Mouse (Mus musculus): ENCODE data around the gene Ahnak. TPM values are rescaled to one million over a fixed set of nuclear protein-coding genes. Genes with fewer than 3 reads are reported as not detected.
A peak's percentile ranks its signal among the peaks of the same experiment; 100 is the strongest.

Ahnak gene
- polyA plus RNA-seq, 1 experiment from 2014 or later = 12.2 TPM

- Histone ChIP-seq H3K4me2 (replicated peaks) (no peak overlapping the region), H3K4me3 (no peak overlapping the region), H3K27ac (replicated peaks) (no peak overlapping the region), H3K36me3 (peaks cover 98% of the 10 kb centered on the region), H3K9me3 (no peaks in the 10 kb centered on the region), H3K9ac (replicated peaks) (no peak overlapping the region), H3K4me1 (no peaks in the 10 kb centered on the region), H3K27me3 (no peaks in the 10 kb centered on the region)
- 96% methylated on average over 1 of the region's 1 CpGs for WGBS
- no peak for ATAC-seq (ENCODE audit: low FRiP score, low read depth)
Measured at GRCm38 (mm10) chr19:8974638-8975037, 14.4 kb upstream of the Ahnak start.

- no peak overlapping the region for H3K4me3 ChIP-seq
- H3K27me3 ChIP-seq = no peaks in the 10 kb centered on the region
- peaks cover 97% of the 10 kb centered on the region for H3K36me3 ChIP-seq
- no peak overlapping the region for H3K27ac ChIP-seq (replicated peaks)
- H3K9me3 ChIP-seq = no peaks in the 10 kb centered on the region
- no peak for ATAC-seq (ENCODE audit: low FRiP score, low read depth)
- H3K9ac ChIP-seq (replicated peaks) = no peak overlapping the region
- H3K4me2 ChIP-seq (replicated peaks) = no peak overlapping the region
- 97% methylated on average over 2 of the region's 2 CpGs for WGBS
- no peaks in the 10 kb centered on the region for H3K4me1 ChIP-seq
Measured at GRCm38 (mm10) chr19:8975491-8975890, 13.6 kb upstream of the Ahnak start.

GRCm38 (mm10) chr19:8976535-8976934 is 12.5 kb upstream of the Ahnak start:
- WGBS = 52% methylated on average over 3 of the region's 3 CpGs
- ATAC-seq (ENCODE audit: low FRiP score, low read depth) = peak; percentile 67; the same call in 1 of the 2 replicates
- H3K27me3 ChIP-seq = no peaks in the 10 kb centered on the region

GRCm38 (mm10) chr19:8980771-8981170 is 8.3 kb upstream of the Ahnak start:
- Histone ChIP-seq H3K9ac (replicated peaks) (no peak overlapping the region), H3K4me1 (peaks cover 33% of the 10 kb centered on the region), H3K4me3 (no peak overlapping the region), H3K9me3 (no peaks in the 10 kb centered on the region), H3K4me2 (replicated peaks) (no peak overlapping the region), H3K27me3 (peaks cover 2% of the 10 kb centered on the region; the same call in 1 of the 2 replicates), H3K36me3 (peaks cover 48% of the 10 kb centered on the region), H3K27ac (replicated peaks) (no peak overlapping the region)
- WGBS = 54% methylated on average over 5 of the region's 5 CpGs
- no peak for ATAC-seq (ENCODE audit: low FRiP score, low read depth)

More at GRCm38 (mm10) chr19:8976535-8976934, 12.5 kb upstream of the Ahnak start:
- Histone ChIP-seq H3K9me3 (no peaks in the 10 kb centered on the region), H3K9ac (replicated peaks) (no peak overlapping the region), H3K4me1 (0 out of 2 replicates have a peak, but pooled peaks cover 3% of the 10 kb centered on the region), H3K27ac (replicated peaks) (no peak overlapping the region), H3K4me3 (no peak overlapping the region), H3K4me2 (replicated peaks) (no peak overlapping the region), H3K36me3 (peaks cover 90% of the 10 kb centered on the region)

GRCm38 (mm10) chr19:8981450-8982168 is 7.5 kb upstream of the Ahnak start:
- no peak for ATAC-seq (ENCODE audit: low FRiP score, low read depth)
- Histone ChIP-seq H3K4me1 (peaks cover 33% of the 10 kb centered on the region), H3K9me3 (no peaks in the 10 kb centered on the region), H3K4me2 (replicated peaks) (no peak overlapping the region), H3K36me3 (peaks cover 40% of the 10 kb centered on the region), H3K27ac (replicated peaks) (no peak overlapping the region), H3K9ac (replicated peaks) (no peak overlapping the region), H3K27me3 (peaks cover 5% of the 10 kb centered on the region; the same call in 1 of the 2 replicates), H3K4me3 (no peak overlapping the region)
- WGBS = 81% methylated on average over 2 of the region's 2 CpGs

GRCm38 (mm10) chr19:8982303-8983149 is 6.6 kb upstream of the Ahnak start:
- WGBS = 58% methylated on average over 5 of the region's 5 CpGs
- Histone ChIP-seq H3K36me3 (peaks cover 31% of the 10 kb centered on the region), H3K4me1 (peaks cover 33% of the 10 kb centered on the region), H3K9me3 (no peaks in the 10 kb centered on the region), H3K9ac (replicated peaks) (no peak overlapping the region), H3K4me3 (no peak overlapping the region), H3K27me3 (peaks cover 6% of the 10 kb centered on the region), H3K27ac (replicated peaks) (no peak overlapping the region), H3K4me2 (replicated peaks) (no peak overlapping the region)
- ATAC-seq (ENCODE audit: low FRiP score, low read depth) = no peak

- WGBS = 53% methylated on average over 4 of the region's 4 CpGs
- no peak for ATAC-seq (ENCODE audit: low FRiP score, low read depth)
- peaks cover 24% of the 10 kb centered on the region for H3K36me3 ChIP-seq
- no peak overlapping the region for H3K4me3 ChIP-seq
- H3K27ac ChIP-seq (replicated peaks) = peak overlapping the region; percentile 52; the same call in 1 of the 2 replicates
- no peaks in the 10 kb centered on the region for H3K9me3 ChIP-seq
- no peak overlapping the region for H3K9ac ChIP-seq (replicated peaks)
- H3K4me1 ChIP-seq = peaks cover 33% of the 10 kb centered on the region
- no peak overlapping the region for H3K4me2 ChIP-seq (replicated peaks)
- H3K27me3 ChIP-seq = peaks cover 12% of the 10 kb centered on the region
Measured at GRCm38 (mm10) chr19:8983150-8983650, 5.9 kb upstream of the Ahnak start.

GRCm38 (mm10) chr19:8984255-8984868 is 4.7 kb upstream of the Ahnak start:
- Histone ChIP-seq H3K4me3 (no peak overlapping the region), H3K27me3 (peaks cover 24% of the 10 kb centered on the region), H3K36me3 (peaks cover 13% of the 10 kb centered on the region), H3K4me2 (replicated peaks) (peak overlapping the region; percentile 42), H3K27ac (replicated peaks) (peak overlapping the region; percentile 68), H3K9ac (replicated peaks) (0 out of 2 replicates have a peak overlapping the region, but pooled peaks have one; percentile 34), H3K4me1 (peaks cover 42% of the 10 kb centered on the region), H3K9me3 (no peaks in the 10 kb centered on the region)
- WGBS = 3% methylated on average over 7 of the region's 7 CpGs
- peak; percentile 88 for ATAC-seq (ENCODE audit: low FRiP score, low read depth)

GRCm38 (mm10) chr19:8985891-8986290 is 3.2 kb upstream of the Ahnak start:
- H3K9ac ChIP-seq (replicated peaks) = no peak overlapping the region
- H3K27me3 ChIP-seq = peaks cover 39% of the 10 kb centered on the region
- H3K36me3 ChIP-seq = 0 out of 2 replicates have a peak, but pooled peaks cover 3% of the 10 kb centered on the region
- ATAC-seq (ENCODE audit: low FRiP score, low read depth) = no peak
- no peak overlapping the region for H3K4me3 ChIP-seq
- WGBS = 77% methylated on average over 5 of the region's 5 CpGs
- no peak overlapping the region for H3K27ac ChIP-seq (replicated peaks)
- H3K9me3 ChIP-seq = no peaks in the 10 kb centered on the region
- H3K4me1 ChIP-seq = peaks cover 58% of the 10 kb centered on the region
- H3K4me2 ChIP-seq (replicated peaks) = no peak overlapping the region

- Histone ChIP-seq H3K4me3 (no peak overlapping the region), H3K27me3 (peaks cover 50% of the 10 kb centered on the region), H3K36me3 (no peaks in the 10 kb centered on the region), H3K4me2 (replicated peaks) (no peak overlapping the region), H3K4me1 (peaks cover 54% of the 10 kb centered on the region), H3K9ac (replicated peaks) (no peak overlapping the region), H3K27ac (replicated peaks) (no peak overlapping the region), H3K9me3 (no peaks in the 10 kb centered on the region)
- ATAC-seq (ENCODE audit: low FRiP score, low read depth) = no peak
- 56% methylated on average over 2 of the region's 2 CpGs for WGBS
Measured at GRCm38 (mm10) chr19:8987816-8988215, 1.3 kb upstream of the Ahnak start.

- Histone ChIP-seq H3K27ac (replicated peaks) (no peak overlapping the region), H3K36me3 (no peaks in the 10 kb centered on the region), H3K9ac (replicated peaks) (no peak overlapping the region), H3K4me3 (peak overlapping the region; percentile 53), H3K9me3 (no peaks in the 10 kb centered on the region), H3K4me1 (peaks cover 47% of the 10 kb centered on the region), H3K27me3 (peaks cover 53% of the 10 kb centered on the region), H3K4me2 (replicated peaks) (peak overlapping the region; percentile 95)
- no peak for ATAC-seq (ENCODE audit: low FRiP score, low read depth)
- WGBS = 13% methylated on average over 15 of the region's 15 CpGs
Measured at GRCm38 (mm10) chr19:8988346-8989065, 578 bp upstream of the Ahnak start.
